Mouse (Mus musculus): ENCODE measurements around the gene Sephs2. TPM values are rescaled to one million over a fixed set of nuclear protein-coding genes. Genes with fewer than 3 reads are reported as not detected.

The Sephs2 gene
- polyA plus RNA-seq, 1 experiment, result 81.9 TPM

- TF ChIP-seq CTCF (IDR thresholded peaks at IDR 0.05; ENCODE audit: extremely low read depth, insufficient read length, insufficient replicate concordance, low read depth, low read length) (no peak), POLR2A (IDR thresholded peaks at IDR 0.05; ENCODE audit: low read depth, low read length) (no peak)
- Histone ChIP-seq H3K4me1 (ENCODE audit: control insufficient read depth, insufficient read depth, insufficient read length, low read length) (peaks cover 5% of the 10 kb centered on the region; the same call in 1 of the 2 replicates), H3K36me3 (ENCODE audit: control insufficient read depth, insufficient read depth, low read length) (no peaks in the 10 kb centered on the region), H3K27ac (ENCODE audit: insufficient read depth, low read depth, low read length) (no peak overlapping the region), H3K4me3 (ENCODE audit: low read depth, low read length) (no peak overlapping the region), H3K27me3 (ENCODE audit: control insufficient read depth, insufficient read depth, low read length) (no peaks in the 10 kb centered on the region)
- 46% methylated on average over 11 of the region's 11 CpGs for WGBS
Measured at GRCm38 (mm10) chr7:127225147-127225995, 48.5 kb downstream of the Sephs2 start.

DNA sequence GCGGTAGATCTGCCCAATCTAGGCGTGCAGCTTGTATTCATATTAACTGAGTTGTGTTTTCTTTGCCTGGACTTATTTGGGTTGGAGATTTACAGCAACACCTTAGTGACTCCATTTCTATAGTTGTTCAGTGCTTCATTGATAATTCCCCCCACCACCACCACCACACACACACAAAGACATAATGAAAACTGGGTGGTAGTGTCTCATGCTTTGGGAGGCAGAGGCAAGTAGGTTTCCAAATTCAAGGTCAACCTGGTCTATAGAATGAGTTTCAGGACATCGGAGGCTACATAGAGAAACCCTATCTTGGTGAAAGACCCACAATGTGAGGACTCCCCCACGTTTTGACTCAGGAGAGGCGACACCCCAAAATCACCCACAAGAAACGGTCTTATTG, 49.2 kb downstream of the Sephs2 start:
- H3K27ac ChIP-seq (ENCODE audit: insufficient read depth, low read depth, low read length), result no peak overlapping the region
- 83% methylated on average over 6 of the region's 6 CpGs for WGBS
- H3K27me3 ChIP-seq (ENCODE audit: control insufficient read depth, insufficient read depth, low read length), result no peaks in the 10 kb centered on the region
- no peak overlapping the region for H3K4me3 ChIP-seq (ENCODE audit: low read depth, low read length)
- H3K36me3 ChIP-seq (ENCODE audit: control insufficient read depth, insufficient read depth, low read length), result no peaks in the 10 kb centered on the region
- no peak for TF ChIP-seq CTCF (IDR thresholded peaks at IDR 0.05; ENCODE audit: extremely low read depth, insufficient read length, insufficient replicate concordance, low read depth, low read length)
- TF ChIP-seq POLR2A (IDR thresholded peaks at IDR 0.05; ENCODE audit: low read depth, low read length), result no peak
- peaks cover 5% of the 10 kb centered on the region; the same call in 1 of the 2 replicates for H3K4me1 ChIP-seq (ENCODE audit: control insufficient read depth, insufficient read depth, insufficient read length, low read length)

DNA sequence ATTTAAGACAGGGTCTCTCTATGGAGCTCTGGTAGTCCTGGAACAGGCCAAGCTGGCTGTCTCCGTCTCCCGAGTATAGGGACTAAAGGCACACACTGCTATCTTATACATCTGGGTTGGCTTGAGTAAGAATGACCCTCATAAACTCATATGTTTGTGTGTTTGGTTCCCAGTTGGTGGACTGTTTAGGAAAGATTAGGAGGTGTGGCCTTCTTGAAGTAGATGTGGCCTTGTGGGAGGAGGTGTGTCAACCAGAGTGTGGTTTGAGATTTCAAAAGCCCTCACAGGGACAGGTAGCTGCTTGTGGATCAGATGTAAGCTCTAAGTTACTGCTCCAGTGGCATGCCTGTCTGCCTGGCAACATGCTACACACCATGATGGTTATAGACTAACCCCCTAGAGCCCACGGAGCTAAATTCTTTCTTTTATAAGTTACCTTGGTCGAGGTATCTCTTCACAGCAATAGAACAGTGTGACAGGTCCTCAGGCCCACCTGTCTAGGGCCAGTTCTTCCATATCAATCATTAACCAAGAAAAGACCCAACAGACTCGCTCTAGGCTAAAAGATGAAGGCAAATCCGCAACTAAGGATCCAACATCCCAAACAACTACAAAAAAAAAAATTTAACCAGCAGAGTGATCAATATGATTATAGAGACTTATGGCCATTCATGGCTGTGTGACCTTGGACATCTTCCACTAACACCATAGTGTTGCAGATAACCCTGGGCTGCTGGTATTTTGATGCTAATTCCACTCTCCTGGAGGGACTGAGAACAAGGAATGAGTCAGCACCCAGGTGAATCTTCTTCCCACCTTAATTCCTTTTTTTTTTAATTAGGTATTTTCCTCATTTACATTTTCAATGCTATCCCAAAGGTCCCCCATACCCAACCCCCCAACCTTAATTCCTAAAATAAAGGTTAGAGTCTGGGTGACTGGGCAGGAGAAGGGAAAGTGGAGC, 50.1 kb downstream of the Sephs2 start:
- Histone ChIP-seq H3K4me1 (ENCODE audit: control insufficient read depth, insufficient read depth, insufficient read length, low read length) (peaks cover 5% of the 10 kb centered on the region; the same call in 1 of the 2 replicates), H3K27ac (ENCODE audit: insufficient read depth, low read depth, low read length) (no peak overlapping the region), H3K27me3 (ENCODE audit: control insufficient read depth, insufficient read depth, low read length) (no peaks in the 10 kb centered on the region), H3K4me3 (ENCODE audit: low read depth, low read length) (no peak overlapping the region), H3K36me3 (ENCODE audit: control insufficient read depth, insufficient read depth, low read length) (no peaks in the 10 kb centered on the region)
- TF ChIP-seq POLR2A (IDR thresholded peaks at IDR 0.05; ENCODE audit: low read depth, low read length), result no peak
- no peak for TF ChIP-seq CTCF (IDR thresholded peaks at IDR 0.05; ENCODE audit: extremely low read depth, insufficient read length, insufficient replicate concordance, low read depth, low read length)
- 73% methylated on average over 6 of the region's 6 CpGs for WGBS

DNA sequence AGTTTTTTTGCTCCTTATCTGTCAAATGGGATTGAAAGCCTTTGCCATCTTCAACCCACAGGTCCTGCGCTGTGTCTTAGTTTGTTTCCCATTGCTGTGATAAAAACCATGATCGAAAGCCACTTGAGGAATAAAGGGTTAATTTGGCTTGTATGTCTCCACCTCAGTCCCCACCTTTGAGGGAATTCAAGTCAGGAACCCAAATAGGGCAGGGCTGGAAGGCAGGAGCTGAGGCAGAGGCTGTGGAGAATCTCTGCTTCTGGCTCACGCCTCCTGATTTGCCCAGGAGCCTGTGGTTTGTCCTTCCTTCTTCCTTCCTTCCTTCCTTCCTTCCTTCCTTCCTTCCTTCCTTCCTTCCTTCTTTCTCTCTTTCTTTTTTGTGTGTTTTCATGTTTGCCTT, 50.7 kb downstream of the Sephs2 start:
- H3K27me3 ChIP-seq (ENCODE audit: control insufficient read depth, insufficient read depth, low read length), result no peaks in the 10 kb centered on the region
- peaks cover 5% of the 10 kb centered on the region; the same call in 1 of the 2 replicates for H3K4me1 ChIP-seq (ENCODE audit: control insufficient read depth, insufficient read depth, insufficient read length, low read length)
- H3K27ac ChIP-seq (ENCODE audit: insufficient read depth, low read depth, low read length), result no peak overlapping the region
- no peak overlapping the region for H3K4me3 ChIP-seq (ENCODE audit: low read depth, low read length)
- no peaks in the 10 kb centered on the region for H3K36me3 ChIP-seq (ENCODE audit: control insufficient read depth, insufficient read depth, low read length)
- WGBS, result 98% methylated on average over 3 of the region's 3 CpGs
- TF ChIP-seq CTCF (IDR thresholded peaks at IDR 0.05; ENCODE audit: extremely low read depth, insufficient read length, insufficient replicate concordance, low read depth, low read length), result no peak
- TF ChIP-seq POLR2A (IDR thresholded peaks at IDR 0.05; ENCODE audit: low read depth, low read length), result no peak

Other genes starting within 250 kb of the Sephs2 start
- 103 and 248 TPM in 2 replicates for gene Maz, start 247.0 kb downstream of the Sephs2 start, polyA plus RNA-seq (2012; rRNA removed)
- 3.7 and 5.8 TPM in 2 replicates for gene Kif22, start 231.6 kb downstream of the Sephs2 start, polyA plus RNA-seq (2012; rRNA removed)
- gene Zg16, start 186.7 kb downstream of the Sephs2 start, polyA plus RNA-seq (2012; rRNA removed), result 4,647 and 5,350 TPM in 2 replicates
- gene AI467606, start 182.7 kb downstream of the Sephs2 start, polyA plus RNA-seq (2012; rRNA removed), result 21.2 and 22.7 TPM in 2 replicates
- gene Qprt, start 151.8 kb downstream of the Sephs2 start, polyA plus RNA-seq (2012; rRNA removed), result 0.37 and 1.7 TPM in 2 replicates
- 2.4 and 3.9 TPM in 2 replicates for gene Spn, start 136.2 kb downstream of the Sephs2 start, polyA plus RNA-seq (2012; rRNA removed)
- 7.6 and 13.9 TPM in 2 replicates for gene Cd2bp2, start 78.0 kb downstream of the Sephs2 start, polyA plus RNA-seq (2012; rRNA removed)
- 17.5 and 44.1 TPM in 2 replicates for gene Tbc1d10b, start 65.6 kb downstream of the Sephs2 start, polyA plus RNA-seq (2012; rRNA removed)
- 0.74 and 1.3 TPM in 2 replicates for gene Mylpf, start 65.2 kb downstream of the Sephs2 start, polyA plus RNA-seq (2012; rRNA removed)
- 4.9 and 8.1 TPM in 2 replicates for gene Zfp553, start 41.0 kb downstream of the Sephs2 start, polyA plus RNA-seq (2012; rRNA removed)
- 14.3 and 34.1 TPM in 2 replicates for gene Sept1, start 40.9 kb downstream of the Sephs2 start, polyA plus RNA-seq (2012; rRNA removed)
- 100.0 and 118 TPM in 2 replicates for gene Zfp771, start 29.8 kb downstream of the Sephs2 start, polyA plus RNA-seq (2012; rRNA removed)
- gene Dctpp1, start 13.3 kb downstream of the Sephs2 start, polyA plus RNA-seq (2012; rRNA removed), result 56.3 and 62.1 TPM in 2 replicates
- 5.7 and 12.5 TPM in 2 replicates for gene Itgal, start 22.2 kb upstream of the Sephs2 start, polyA plus RNA-seq (2012; rRNA removed)
- gene Zfp768, start 71.5 kb upstream of the Sephs2 start, polyA plus RNA-seq (2012; rRNA removed), result 27.3 and 47.4 TPM in 2 replicates
- gene Zfp747, start 102.0 kb upstream of the Sephs2 start, polyA plus RNA-seq (2012; rRNA removed), result 15.0 and 35.5 TPM in 2 replicates
- 4.5 and 7.3 TPM in 2 replicates for gene 9130019O22Rik, start 113.1 kb upstream of the Sephs2 start, polyA plus RNA-seq (2012; rRNA removed)
- 6.5 and 12.8 TPM in 2 replicates for gene E430018J23Rik, start 119.6 kb upstream of the Sephs2 start, polyA plus RNA-seq (2012; rRNA removed)
- 3.5 and 5.8 TPM in 2 replicates for gene Zfp764, start 132.8 kb upstream of the Sephs2 start, polyA plus RNA-seq (2012; rRNA removed)
- 14.1 and 29.6 TPM in 2 replicates for gene Zfp688, start 148.0 kb upstream of the Sephs2 start, polyA plus RNA-seq (2012; rRNA removed)
- gene Zfp689, start 175.1 kb upstream of the Sephs2 start, polyA plus RNA-seq (2012; rRNA removed), result 2.0 and 2.9 TPM in 2 replicates
- gene Prr14, start 185.6 kb upstream of the Sephs2 start, polyA plus RNA-seq (2012; rRNA removed), result 30.3 and 81.2 TPM in 2 replicates
- gene Fbrs, start 205.1 kb upstream of the Sephs2 start, polyA plus RNA-seq (2012; rRNA removed), result 26.4 and 41.8 TPM in 2 replicates
- 22.6 and 52.6 TPM in 2 replicates for gene Srcap, start 237.9 kb upstream of the Sephs2 start, polyA plus RNA-seq (2012; rRNA removed)
- gene Gm42715, start 245.5 kb upstream of the Sephs2 start, polyA plus RNA-seq (2012; rRNA removed), result 5.4 and 9.5 TPM in 2 replicates

Measured in small intestine, adult 2 months (tissue).